Mouse (Mus musculus): ENCODE data around the gene Gm20388. TPM values are rescaled to one million over a fixed set of nuclear protein-coding genes. Genes with fewer than 3 reads are reported as not detected.
"Not testable (repeated sequence)": the region's sequence is repeated elsewhere in the genome, so short reads cannot be mapped to it uniquely, and the experiment has no call there.

Gene Gm20388
- polyA plus RNA-seq, 1 experiment from 2014 or later, result 8.3 TPM

GRCm38 (mm10) chr8:123087289-123087688, 3176.6 kb downstream of the Gm20388 start:
- no peak for DNase-seq (ENCODE audit: low spot score)
- H3K36me3 ChIP-seq (ENCODE audit: control insufficient read depth, insufficient read depth, low read length), result peaks cover 98% of the 10 kb centered on the region
- WGBS, result 84% methylated on average over 9 of the region's 9 CpGs

GRCm38 (mm10) chr8:123097216-123097615, 3186.6 kb downstream of the Gm20388 start:
- Histone ChIP-seq H3K9ac (ENCODE audit: low read length) (no peak overlapping the region), H3K36me3 (ENCODE audit: control insufficient read depth, insufficient read depth, low read length) (peaks cover 44% of the 10 kb centered on the region), H3K9me3 (ENCODE audit: control insufficient read depth, low read length) (no peaks in the 10 kb centered on the region), H3K4me2 (ENCODE audit: low read length) (no peak overlapping the region), H3K27me3 (replicated peaks; ENCODE audit: control insufficient read depth, insufficient read depth, low read length) (no peaks in the 10 kb centered on the region), H3K4me3 (ENCODE audit: low read depth, low read length) (no peak overlapping the region), H3K4me1 (replicated peaks; ENCODE audit: control insufficient read depth, insufficient read depth, low read length) (no peaks in the 10 kb centered on the region), H3K27ac (ENCODE audit: low read depth) (no peak overlapping the region)
- DNase-seq (ENCODE audit: low spot score) (no peak), ATAC-seq (replicated peaks; ENCODE audit: low FRiP score, low TSS enrichment, low read depth) (no peak)
- WGBS, result 88% methylated on average over 11 of the region's 11 CpGs

More at GRCm38 (mm10) chr8:123087289-123087688, 3176.6 kb downstream of the Gm20388 start:
- Histone ChIP-seq H3K27ac (ENCODE audit: low read depth) (no peak overlapping the region), H3K4me2 (ENCODE audit: low read length) (no peak overlapping the region), H3K4me1 (replicated peaks; ENCODE audit: control insufficient read depth, insufficient read depth, low read length) (no peaks in the 10 kb centered on the region), H3K9me3 (ENCODE audit: control insufficient read depth, low read length) (no peaks in the 10 kb centered on the region), H3K27me3 (replicated peaks; ENCODE audit: control insufficient read depth, insufficient read depth, low read length) (no peaks in the 10 kb centered on the region), H3K9ac (ENCODE audit: low read length) (no peak overlapping the region), H3K4me3 (ENCODE audit: low read depth, low read length) (no peak overlapping the region)
- no peak for ATAC-seq (replicated peaks; ENCODE audit: low FRiP score, low TSS enrichment, low read depth)

DNA sequence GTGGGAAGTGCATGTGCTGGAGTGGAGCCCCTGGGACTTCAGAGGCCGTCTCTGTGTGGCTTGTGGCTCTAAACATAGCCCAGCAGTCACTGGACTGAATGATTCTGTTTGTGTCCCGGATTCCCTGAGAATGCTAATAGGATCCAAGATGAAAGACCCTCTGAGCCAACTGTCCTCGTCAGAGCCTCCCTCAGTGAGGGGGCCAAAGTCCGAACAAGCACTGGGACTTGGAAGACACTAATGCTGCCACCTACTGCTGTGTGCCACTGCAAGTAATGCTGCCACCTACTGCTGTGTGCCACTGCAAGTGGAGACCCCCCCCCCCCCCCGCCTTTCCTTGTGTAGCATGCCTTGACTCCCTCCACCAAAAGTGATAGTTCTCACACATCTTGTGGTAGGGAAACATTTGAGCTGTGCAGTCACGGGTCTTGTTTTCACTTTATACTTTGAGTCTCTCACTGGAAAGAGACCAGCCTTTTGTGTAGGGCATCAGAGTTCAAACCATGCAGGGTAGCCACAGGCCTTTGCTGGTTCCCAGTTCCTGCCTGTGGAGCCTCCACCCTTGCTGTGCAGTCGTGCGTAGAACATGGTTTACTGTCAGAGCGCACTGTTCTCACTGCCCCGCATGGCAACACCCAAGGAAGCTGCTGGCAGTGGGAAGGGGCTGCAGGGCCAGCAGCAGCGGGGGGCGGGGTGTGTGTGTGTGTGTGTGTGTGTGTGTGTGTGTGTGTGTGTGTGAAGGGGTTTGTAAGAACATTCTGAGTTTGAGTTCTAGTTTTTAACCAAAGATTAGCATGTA, 3187.3 kb downstream of the Gm20388 start:
- no peak overlapping the region for H3K4me3 ChIP-seq (ENCODE audit: low read depth, low read length)
- no peaks in the 10 kb centered on the region for H3K9me3 ChIP-seq (ENCODE audit: control insufficient read depth, low read length)
- ATAC-seq (replicated peaks; ENCODE audit: low FRiP score, low TSS enrichment, low read depth) (no peak), DNase-seq (ENCODE audit: low spot score) (no peak)
- H3K36me3 ChIP-seq (ENCODE audit: control insufficient read depth, insufficient read depth, low read length), result peaks cover 41% of the 10 kb centered on the region
- H3K27ac ChIP-seq (ENCODE audit: low read depth), result no peak overlapping the region
- WGBS, result 78% methylated on average over 12 of the region's 12 CpGs
- no peak overlapping the region for H3K9ac ChIP-seq (ENCODE audit: low read length)
- no peaks in the 10 kb centered on the region for H3K27me3 ChIP-seq (replicated peaks; ENCODE audit: control insufficient read depth, insufficient read depth, low read length)
- no peaks in the 10 kb centered on the region for H3K4me1 ChIP-seq (replicated peaks; ENCODE audit: control insufficient read depth, insufficient read depth, low read length)
- no peak overlapping the region for H3K4me2 ChIP-seq (ENCODE audit: low read length)

GRCm38 (mm10) chr8:123100288-123100687, 3189.6 kb downstream of the Gm20388 start:
- H3K9me3 ChIP-seq (ENCODE audit: control insufficient read depth, low read length), result no peaks in the 10 kb centered on the region
- no peak overlapping the region for H3K4me2 ChIP-seq (ENCODE audit: low read length)
- H3K4me1 ChIP-seq (replicated peaks; ENCODE audit: control insufficient read depth, insufficient read depth, low read length), result peaks cover 8% of the 10 kb centered on the region
- H3K36me3 ChIP-seq (ENCODE audit: control insufficient read depth, insufficient read depth, low read length), result peaks cover 40% of the 10 kb centered on the region
- ATAC-seq (replicated peaks; ENCODE audit: low FRiP score, low TSS enrichment, low read depth) (no peak), DNase-seq (ENCODE audit: low spot score) (no peak)
- no peak overlapping the region for H3K27ac ChIP-seq (ENCODE audit: low read depth)
- H3K27me3 ChIP-seq (replicated peaks; ENCODE audit: control insufficient read depth, insufficient read depth, low read length), result no peaks in the 10 kb centered on the region
- H3K9ac ChIP-seq (ENCODE audit: low read length), result no peak overlapping the region
- WGBS, result 56% methylated on average over 8 of the region's 8 CpGs
- no peak overlapping the region for H3K4me3 ChIP-seq (ENCODE audit: low read depth, low read length)

DNA sequence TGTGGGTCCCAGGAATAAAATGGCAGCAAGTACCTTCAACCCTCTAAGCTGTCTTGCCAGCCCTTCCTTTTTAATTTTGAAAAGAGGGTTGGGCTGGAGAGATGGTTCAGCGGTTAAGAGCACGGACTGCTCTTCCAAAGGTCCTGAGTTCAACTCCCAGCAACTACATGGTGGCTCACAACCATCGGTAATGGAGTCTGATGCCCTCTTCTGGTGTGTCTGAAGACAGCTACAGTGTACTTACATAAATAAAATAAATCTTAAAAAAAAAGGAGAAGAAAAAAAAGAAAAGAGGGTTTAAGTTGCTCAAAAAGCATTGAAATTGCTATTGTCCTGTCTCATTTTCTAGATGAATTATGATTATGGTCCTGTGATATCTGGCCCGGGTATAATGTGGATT, 3190.6 kb downstream of the Gm20388 start:
- WGBS, result 74% methylated on average over 4 of the region's 4 CpGs
- no peak for DNase-seq (ENCODE audit: low spot score)

GRCm38 (mm10) chr8:123101735-123102685, 3191.4 kb downstream of the Gm20388 start, which contains the start of gene Rpl13:
Gene Rpl13 (plus strand): TSS chr8:123102350.
- 2% methylated on average over 53 of the region's 56 CpGs for WGBS
- ATAC-seq (replicated peaks; ENCODE audit: low FRiP score, low TSS enrichment, low read depth), result peak; percentile 92

More for the DNA sequence above, 3190.6 kb downstream of the Gm20388 start:
- no peak overlapping the region for H3K27ac ChIP-seq (ENCODE audit: low read depth)
- peaks cover 41% of the 10 kb centered on the region for H3K36me3 ChIP-seq (ENCODE audit: control insufficient read depth, insufficient read depth, low read length)
- H3K9ac ChIP-seq (ENCODE audit: low read length), result peak overlapping the region; percentile 99; the same call in 1 of the 2 replicates
- peaks cover 8% of the 10 kb centered on the region for H3K4me1 ChIP-seq (replicated peaks; ENCODE audit: control insufficient read depth, insufficient read depth, low read length)
- H3K4me3 ChIP-seq (ENCODE audit: low read depth, low read length), result no peak overlapping the region
- no peak for ATAC-seq (replicated peaks; ENCODE audit: low FRiP score, low TSS enrichment, low read depth)
- H3K4me2 ChIP-seq (ENCODE audit: low read length), result peak overlapping the region; percentile 94
- no peaks in the 10 kb centered on the region for H3K27me3 ChIP-seq (replicated peaks; ENCODE audit: control insufficient read depth, insufficient read depth, low read length)
- no peaks in the 10 kb centered on the region for H3K9me3 ChIP-seq (ENCODE audit: control insufficient read depth, low read length)

GRCm38 (mm10) chr8:123102855-123103254, 3192.2 kb downstream of the Gm20388 start:
- Histone ChIP-seq H3K27ac (ENCODE audit: low read depth) (peak overlapping the region; percentile 89), H3K36me3 (ENCODE audit: control insufficient read depth, insufficient read depth, low read length) (peaks cover 36% of the 10 kb centered on the region), H3K4me3 (ENCODE audit: low read depth, low read length) (peak overlapping the region; percentile 85), H3K9ac (ENCODE audit: low read length) (peak overlapping the region; percentile 99), H3K4me2 (ENCODE audit: low read length) (peak overlapping the region; percentile 91)
- H3K4me1 ChIP-seq (replicated peaks; ENCODE audit: control insufficient read depth, insufficient read depth, low read length); ATAC-seq (replicated peaks; ENCODE audit: low FRiP score, low TSS enrichment, low read depth); DNase-seq (ENCODE audit: low spot score); H3K9me3 ChIP-seq (ENCODE audit: control insufficient read depth, low read length); H3K27me3 ChIP-seq (replicated peaks; ENCODE audit: control insufficient read depth, insufficient read depth, low read length): not testable (repeated sequence)
- WGBS, result 1% methylated on average over 25 of the region's 26 CpGs

More at GRCm38 (mm10) chr8:123101735-123102685, 3191.4 kb downstream of the Gm20388 start, which contains the start of gene Rpl13:
- Histone ChIP-seq H3K4me3 (ENCODE audit: low read depth, low read length) (peak within 1 kb of the TSS; percentile 85), H3K9me3 (ENCODE audit: control insufficient read depth, low read length) (no peaks in the 10 kb centered on the region), H3K27me3 (replicated peaks; ENCODE audit: control insufficient read depth, insufficient read depth, low read length) (no peaks in the 10 kb centered on the region), H3K27ac (ENCODE audit: low read depth) (peak within 1 kb of the TSS; percentile 89), H3K4me1 (replicated peaks; ENCODE audit: control insufficient read depth, insufficient read depth, low read length) (peaks cover 8% of the 10 kb centered on the region), H3K9ac (ENCODE audit: low read length) (peak within 1 kb of the TSS; percentile 99), H3K36me3 (ENCODE audit: control insufficient read depth, insufficient read depth, low read length) (peaks cover 41% of the 10 kb centered on the region), H3K4me2 (ENCODE audit: low read length) (peak within 1 kb of the TSS; percentile 94)
- peak; percentile 99 for DNase-seq (ENCODE audit: low spot score)

GRCm38 (mm10) chr8:123103285-123103684, 3192.6 kb downstream of the Gm20388 start:
- Histone ChIP-seq H3K4me3 (ENCODE audit: low read depth, low read length) (peak overlapping the region; percentile 85), H3K9ac (ENCODE audit: low read length) (peak overlapping the region; percentile 99), H3K27me3 (replicated peaks; ENCODE audit: control insufficient read depth, insufficient read depth, low read length) (no peaks in the 10 kb centered on the region), H3K9me3 (ENCODE audit: control insufficient read depth, low read length) (no peaks in the 10 kb centered on the region), H3K27ac (ENCODE audit: low read depth) (peak overlapping the region; percentile 89; the same call in 1 of the 2 replicates), H3K36me3 (ENCODE audit: control insufficient read depth, insufficient read depth, low read length) (peaks cover 32% of the 10 kb centered on the region), H3K4me1 (replicated peaks; ENCODE audit: control insufficient read depth, insufficient read depth, low read length) (peaks cover 8% of the 10 kb centered on the region), H3K4me2 (ENCODE audit: low read length) (peak overlapping the region; percentile 91)
- no peak for ATAC-seq (replicated peaks; ENCODE audit: low FRiP score, low TSS enrichment, low read depth)
- WGBS, result 17% methylated on average over 14 of the region's 15 CpGs
- no peak for DNase-seq (ENCODE audit: low spot score)
